Mouse (Mus musculus) urinary bladder, adult 18-20 months (tissue): ENCODE data around the gene B3gnt7.
"Not testable (repeated sequence)": the region's sequence is repeated elsewhere in the genome, so short reads cannot be mapped to it uniquely, and the experiment has no call there.

Experiments
- DNase-seq, 2 experiments: peaks; one replicate each; pipeline ENCODE4 v3.0.0; 2022; ENCODE audit warnings: low spot score in 2 of 2, mixed read lengths in 2 of 2

The B3gnt7 gene

DNA sequence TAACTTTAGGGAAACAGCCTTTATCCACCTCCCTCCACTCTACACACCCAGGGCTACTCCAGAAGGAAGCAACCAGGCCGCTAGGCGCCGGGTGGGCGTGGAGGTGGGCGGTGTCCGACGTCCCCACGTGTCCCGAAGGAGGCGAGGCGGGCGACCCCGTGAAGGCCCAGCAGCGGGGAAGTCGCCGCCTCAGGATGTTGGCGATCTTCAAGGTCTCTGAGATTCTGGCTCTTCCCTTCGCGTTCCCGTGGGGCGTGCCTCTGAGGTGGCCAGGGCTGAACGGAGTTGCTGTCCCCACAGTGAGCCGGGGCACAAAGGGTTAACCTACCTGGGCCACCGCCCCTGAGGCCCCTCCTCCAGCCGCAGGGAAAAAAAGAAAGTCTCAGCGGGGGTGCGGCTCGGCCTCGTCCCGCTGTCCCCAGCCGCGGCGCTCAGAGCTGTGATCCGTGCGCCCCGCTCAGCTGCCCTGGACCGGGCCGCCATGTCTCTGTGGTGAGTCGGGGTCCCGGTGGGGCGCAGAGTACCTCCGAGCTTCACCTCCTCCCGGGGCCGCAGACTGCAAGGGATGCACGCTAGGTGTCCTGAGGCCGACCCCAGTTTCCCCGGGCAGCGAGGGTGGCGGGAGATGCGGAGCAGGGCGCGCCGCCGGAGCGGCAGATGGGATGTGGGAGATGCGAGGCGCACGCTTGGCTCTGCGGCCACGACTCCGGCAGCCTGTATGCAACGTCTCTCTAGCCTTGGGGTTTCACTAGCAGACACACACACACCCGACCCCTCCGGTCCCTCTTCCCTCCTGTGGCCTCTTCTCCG, 636 bp downstream of the B3gnt7 start:
- peak; percentile 34 to 38 for DNase-seq

DNA sequence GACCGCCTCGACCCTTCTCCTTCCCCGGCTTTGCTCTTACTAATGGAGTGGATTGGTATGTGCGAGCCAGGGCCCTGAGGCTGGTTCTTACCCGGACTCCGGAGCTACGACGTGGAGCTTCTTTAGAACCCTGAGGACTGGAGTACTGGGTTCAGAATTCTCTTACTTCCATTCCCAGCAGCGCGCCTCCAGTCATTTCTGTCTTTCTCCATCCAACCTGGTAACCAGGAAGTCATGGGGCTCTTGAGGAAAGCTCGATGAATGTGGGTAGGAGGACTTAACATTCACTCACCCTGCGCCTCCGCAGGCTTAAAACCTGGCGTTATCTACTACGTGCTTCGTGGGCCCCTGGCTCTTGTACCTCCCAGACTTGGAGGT, 1.2 kb downstream of the B3gnt7 start:
- DNase-seq = no peak

DNA sequence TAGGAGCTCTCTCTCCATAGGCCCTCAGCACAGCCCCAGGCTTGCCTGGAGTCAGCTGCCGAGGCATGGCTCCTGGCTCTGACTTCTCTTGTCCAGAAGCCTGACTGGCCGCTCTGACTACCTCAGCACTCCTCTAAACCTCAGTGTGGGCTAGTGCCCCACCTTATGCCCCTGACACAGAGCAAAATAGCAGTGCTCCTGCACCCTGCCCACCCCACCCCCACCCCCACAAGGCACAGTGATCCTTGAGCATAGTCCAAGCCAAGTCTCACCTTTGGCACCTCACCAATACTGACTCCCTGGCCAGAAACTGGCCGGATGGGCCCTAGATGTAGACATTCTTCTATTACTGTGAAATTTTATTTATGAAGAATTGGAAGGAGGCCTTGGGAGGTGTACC, 4.1 kb downstream of the B3gnt7 start:
- DNase-seq = no peak

DNA sequence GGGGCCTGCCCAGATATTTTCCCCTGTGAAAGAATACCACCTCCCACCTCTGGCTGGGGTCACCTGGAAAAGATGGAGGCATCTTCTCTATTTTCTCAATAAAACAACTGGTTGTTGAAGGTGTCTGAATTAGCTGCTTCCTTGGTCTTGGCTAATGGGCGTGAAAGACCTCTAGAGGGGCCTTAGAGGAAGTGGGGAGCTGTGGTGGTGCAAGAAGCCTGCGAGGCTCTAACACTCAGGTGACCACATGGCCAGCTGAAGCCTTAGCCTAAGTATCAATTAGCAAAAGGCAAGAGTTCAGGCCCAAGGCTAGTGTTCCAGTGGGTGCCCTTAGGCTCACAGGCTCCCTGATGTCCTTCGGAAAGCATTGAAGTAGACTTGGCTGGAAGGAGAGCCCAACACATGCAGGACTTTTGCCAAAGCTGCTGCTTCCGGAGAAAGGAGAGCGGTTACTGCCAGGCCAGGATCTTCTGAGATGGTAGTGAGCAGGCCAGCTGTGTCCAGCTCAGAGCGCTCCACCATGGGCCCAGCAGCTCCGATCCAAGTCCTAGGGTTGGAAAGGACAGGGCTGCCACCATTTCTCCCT, 4.6 kb downstream of the B3gnt7 start:
- DNase-seq = no peak

DNA sequence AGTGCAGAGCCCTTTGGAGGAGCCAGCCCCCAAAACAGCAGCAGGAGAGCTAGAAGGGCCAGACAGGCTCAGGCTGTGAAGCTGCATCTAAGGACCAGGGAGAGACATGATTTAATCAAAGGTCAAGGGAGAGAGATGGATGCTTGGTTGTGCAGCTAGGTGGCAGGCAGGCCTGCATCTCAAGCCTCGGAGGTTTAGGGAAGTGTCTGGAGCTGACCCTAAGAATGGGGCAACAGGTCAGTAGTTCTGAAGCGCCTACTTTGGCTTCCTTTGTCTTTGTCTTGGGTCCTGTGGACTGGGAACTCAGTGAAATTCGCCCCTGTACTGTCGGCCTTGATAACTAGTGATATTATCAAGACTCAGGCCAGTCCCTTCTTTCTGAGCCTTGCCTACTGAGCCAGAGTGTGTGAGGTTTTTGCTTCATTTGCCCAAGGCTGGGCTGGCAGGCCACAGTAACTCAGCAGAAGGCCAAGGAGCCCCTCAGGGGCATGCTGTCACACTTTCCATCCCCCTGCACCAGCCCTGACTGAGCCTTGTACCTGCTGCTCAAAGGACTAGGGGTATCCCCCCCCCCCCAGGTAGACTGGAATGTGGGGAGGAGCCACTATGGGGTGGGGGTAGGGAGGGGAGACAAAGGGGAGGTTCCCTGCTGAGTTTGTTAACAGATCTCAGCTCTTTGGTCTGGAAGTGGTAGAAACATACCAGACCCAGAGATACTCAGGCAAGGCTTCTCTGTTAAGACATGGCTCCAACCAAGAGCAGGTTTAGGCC, 5.4 kb downstream of the B3gnt7 start:
- no peak for DNase-seq

DNA sequence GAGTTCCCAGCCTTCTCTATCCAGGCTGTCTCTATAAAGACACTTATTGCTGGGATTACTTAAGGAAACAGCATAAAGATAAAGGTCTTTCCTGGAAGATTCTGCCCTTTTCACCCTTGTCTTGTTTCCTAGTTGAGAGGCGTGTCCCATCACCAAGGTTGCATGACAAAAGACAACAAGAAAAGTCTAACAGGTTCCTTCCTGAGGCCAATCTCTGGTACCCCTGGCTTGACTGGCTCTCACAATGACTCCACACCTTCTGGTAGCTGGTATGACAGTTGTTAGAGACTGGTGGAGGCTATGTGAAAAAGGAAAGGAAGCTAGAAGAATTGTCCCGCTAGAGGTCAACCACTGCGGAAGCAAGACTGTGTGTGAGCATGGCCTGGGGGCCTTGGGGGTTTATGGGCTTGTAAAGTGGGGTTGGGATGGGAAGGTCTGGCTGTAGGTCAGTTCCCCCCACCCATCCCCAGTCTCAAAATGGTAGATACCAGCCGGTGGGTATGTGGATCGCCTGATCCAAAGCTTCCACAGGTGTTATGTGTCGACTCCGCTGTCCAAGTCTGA, 6.7 kb downstream of the B3gnt7 start:
- no peak for DNase-seq

DNA sequence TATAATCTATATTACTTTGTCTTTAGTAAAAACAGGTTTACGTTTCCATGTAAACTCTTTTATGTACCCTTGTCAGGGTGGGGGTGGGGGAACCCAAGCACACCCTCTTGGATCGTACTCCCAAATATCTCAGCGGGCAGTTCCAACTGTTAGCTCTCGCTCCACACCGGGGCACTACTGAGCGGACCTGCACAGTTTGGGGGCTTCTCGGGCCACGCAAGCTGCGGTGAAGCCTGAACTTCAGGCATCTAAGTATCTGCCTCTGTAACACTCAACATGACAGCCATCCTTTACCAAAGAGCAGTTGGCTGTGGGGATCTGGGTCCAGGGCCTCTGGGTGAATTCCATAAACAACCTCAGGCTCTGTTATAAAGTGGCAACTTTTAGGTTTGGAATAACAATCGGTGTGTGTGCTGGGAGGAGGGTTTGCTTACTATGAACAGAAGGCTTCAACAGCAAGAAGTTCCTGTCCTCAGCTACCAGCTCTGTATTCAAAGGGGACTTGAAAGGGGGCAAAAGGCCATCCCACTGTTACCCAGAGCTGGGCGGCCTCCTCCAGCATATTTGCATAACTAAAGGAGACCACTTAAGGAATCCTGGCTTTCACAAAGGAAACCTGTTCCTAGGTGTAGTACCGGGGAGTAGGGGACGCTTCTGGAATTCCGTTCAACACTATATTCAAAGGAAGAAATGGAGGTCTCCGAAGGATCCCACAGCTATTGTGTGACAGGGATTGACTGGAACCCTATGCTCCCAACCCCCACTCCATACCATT, 8.1 kb downstream of the B3gnt7 start:
- DNase-seq = no peak

DNA sequence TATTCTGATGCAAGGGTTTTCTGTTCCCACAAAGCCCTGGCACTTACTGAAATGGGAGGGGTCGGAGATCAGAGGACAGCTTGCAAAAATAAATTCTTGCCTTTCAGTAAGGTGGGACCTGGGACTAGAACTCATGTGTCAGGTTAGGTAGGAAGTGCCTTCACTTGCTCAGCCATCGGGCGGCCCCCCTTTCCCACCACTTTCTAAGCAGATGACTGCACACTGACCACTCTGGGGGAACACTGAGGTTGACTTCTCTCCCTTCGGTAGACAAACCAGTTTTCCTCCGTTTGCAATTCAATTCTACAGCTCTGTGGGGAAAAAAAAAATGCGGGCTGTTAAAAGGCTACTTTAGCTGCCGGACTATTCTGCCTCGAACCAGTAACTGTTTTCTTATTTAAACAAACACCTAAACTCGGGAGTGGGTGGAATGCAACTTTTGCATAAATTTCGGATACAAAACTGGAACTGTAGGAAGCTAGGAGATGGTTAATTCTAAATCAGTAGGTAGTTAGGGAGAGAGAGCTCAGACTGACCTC, 8.9 kb downstream of the B3gnt7 start:
- no peak for DNase-seq

DNA sequence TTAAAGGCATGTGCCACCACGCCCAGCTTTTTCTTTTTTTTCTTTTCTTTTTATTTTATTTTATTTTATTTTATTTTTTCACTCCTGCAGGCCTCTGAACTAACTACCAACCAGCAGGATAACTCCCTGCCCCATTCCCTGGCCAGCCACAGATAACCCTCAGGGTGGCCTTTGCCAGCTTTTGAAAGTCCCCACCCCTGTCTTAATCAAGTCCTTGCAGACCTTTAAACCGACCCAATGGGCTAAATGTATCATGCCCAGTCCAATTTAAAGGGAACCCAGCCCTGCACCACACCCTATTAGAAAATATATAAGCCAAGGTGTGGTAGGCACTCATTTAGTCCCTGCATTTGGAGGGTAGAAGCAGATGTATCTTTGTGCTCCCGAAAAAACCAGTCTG, 9.6 kb downstream of the B3gnt7 start:
- no peak for DNase-seq

DNA sequence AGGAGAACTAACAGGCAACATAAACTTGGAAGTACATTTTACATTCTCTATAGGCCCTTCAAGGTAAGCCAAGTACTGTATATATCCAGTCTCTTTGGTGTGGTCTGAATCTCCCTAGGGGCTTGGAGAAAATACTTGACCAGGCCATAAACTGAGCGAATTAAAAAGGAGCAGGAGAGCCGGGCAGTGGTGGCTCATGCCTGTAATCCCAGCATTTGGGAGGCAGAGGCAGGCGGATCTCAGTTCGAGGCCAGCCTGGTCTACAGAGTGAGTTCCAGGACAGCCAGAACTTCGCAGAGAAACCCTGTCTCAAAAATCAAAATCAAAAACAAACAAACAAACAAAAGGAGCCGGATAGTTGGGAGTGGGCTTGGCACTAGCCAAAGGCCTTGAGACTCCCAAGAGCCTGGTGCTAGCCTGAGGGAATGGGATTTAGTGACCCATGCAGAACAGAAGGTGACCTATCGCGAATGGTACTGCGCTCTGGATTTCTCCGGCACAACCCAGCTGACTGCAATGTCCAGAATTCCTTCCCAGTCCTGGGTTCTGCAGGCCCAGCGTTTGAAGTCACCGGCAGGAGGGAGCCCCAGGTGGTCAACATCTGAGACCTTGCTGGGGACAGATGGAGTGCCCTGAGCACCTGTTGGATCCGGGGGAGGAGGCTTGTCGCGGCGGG, 10.6 kb downstream of the B3gnt7 start:
- DNase-seq = no peak

DNA sequence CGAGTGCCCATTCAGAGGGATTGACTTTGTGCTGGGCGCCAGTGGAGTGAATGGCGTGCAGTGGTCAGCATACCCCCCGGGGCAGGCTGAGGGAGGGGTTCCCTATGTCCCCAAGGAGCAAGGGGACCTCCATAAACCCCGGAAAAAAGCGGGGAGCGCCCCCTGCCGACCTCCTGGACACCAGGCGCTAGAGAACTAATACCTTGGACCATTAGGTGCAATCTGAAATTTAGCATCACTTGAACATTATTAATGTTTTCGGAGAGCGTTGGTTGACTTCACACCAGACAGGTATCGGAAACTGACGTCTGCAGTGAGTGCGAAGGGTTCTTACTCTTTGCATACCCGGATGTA, 11.1 kb downstream of the B3gnt7 start:
- DNase-seq = peak in 1 of 2 experiments; percentile 26

DNA sequence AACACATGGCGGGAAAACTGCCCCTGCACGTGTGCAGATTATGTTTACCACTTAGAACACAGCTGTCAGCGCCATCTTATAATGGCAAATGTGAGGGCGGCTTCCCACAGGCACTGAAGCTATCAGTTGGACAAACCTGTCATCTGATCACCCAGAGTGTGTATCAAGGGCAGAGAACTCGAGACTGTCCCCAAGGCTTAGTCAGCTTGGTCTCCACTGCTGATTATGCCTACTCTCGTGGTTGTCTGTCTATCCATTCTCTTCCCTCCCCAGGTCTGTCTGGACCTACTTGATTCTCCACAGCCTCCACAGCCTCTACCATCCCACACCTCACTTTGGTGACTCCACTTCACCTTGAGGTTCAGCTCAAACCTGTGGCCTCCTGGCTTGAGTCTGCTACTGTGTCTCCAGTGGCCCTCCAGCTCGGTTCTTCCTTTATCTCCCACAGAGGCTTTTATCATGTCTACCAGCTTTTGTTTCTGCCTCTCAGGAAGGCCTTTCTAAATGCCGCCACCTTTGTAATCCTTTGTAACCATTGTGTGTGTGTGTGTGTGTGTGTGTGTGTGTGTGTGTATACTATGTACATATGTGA, 18.3 kb downstream of the B3gnt7 start:
- DNase-seq = no peak

DNA sequence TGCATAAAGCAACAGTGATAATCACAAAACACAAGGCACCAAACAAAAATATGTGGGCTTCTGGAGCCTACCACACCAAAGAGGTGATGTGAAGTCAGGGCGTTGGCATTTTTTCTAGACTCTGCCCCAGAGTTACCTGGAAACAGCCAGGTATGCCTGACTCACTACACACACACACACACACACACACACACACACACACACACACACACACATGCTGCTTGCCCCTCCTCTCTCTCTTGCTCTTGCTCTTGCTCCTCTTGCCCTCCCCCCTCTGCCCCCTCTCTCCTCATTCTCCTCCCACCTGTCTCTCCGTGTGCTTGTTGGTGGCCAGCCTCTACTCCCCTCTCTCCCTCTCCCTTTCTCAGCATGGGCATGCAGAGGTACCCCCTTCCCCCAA, 33.7 kb downstream of the B3gnt7 start:
- DNase-seq = no peak

DNA sequence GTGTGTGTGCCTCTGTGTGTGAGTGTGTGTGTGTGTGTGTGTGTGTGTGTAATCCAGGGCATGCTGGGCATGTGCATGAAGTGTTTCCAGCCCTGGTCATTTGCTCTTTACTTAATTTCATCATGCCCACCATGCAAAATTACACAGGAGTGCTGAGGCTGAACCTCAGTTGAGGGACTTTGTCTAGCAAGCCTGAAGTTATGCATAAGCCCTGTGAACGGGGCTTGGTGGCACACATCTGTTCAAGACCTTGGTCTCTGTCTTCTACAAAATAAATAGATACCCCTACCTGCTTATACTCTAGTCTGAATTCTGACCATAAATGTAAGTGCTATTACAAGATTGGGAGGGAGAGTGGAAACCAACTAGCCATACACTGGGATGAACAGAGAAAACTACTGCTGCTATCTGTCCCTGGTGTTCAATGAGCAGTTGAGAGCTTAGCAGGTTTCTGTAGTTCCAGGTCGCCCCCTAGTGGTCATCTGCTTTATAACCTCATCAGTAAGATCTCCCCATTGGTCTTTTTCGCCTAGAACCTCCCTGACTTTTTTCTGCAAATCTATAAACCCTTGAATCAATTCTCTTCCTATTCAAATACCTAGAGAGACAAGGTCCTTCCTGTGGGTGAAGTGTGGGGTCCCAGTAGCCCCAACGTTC, 36.7 kb downstream of the B3gnt7 start:
- DNase-seq = peak; percentile 48 to 53

DNA sequence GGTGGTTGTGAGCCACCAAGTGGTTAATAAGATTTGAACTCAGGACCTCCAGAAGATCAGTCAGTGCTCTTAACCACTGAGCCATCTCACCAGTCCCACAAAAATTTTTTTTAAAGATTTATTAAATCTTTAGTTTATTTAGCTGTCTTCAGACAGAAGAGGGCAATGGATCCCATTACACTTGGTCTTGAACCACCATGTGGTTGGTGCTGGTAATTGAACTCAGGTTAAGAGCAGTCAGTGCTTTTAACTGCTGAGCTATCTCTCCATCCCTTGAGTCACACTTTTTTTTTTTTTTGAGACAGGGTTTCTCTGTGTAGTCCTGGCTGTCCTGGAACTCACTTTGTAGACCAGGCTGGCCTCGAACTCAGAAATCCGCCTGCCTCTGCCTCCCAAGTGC, 38.5 kb downstream of the B3gnt7 start:
- DNase-seq = not testable (repeated sequence)

DNA sequence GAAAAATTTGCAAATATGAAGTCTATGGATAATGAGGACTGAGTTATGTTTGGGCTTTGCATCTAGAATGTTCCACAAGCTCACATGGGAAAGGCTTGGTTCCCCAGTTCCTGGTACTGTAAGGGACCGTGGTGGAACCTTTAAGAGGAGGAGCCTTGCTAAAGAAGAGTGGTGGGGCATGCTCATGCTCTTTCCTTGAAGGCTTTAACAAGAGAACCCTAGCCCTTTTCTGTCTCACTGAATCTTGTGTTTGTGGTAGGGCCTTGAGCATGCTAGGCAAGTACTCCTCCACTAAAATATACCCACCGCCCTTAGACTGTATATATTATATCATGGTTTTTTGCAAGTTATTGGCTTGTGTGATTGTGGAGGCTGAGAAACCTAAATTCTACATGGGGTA, 39.7 kb downstream of the B3gnt7 start:
- DNase-seq = no peak

DNA sequence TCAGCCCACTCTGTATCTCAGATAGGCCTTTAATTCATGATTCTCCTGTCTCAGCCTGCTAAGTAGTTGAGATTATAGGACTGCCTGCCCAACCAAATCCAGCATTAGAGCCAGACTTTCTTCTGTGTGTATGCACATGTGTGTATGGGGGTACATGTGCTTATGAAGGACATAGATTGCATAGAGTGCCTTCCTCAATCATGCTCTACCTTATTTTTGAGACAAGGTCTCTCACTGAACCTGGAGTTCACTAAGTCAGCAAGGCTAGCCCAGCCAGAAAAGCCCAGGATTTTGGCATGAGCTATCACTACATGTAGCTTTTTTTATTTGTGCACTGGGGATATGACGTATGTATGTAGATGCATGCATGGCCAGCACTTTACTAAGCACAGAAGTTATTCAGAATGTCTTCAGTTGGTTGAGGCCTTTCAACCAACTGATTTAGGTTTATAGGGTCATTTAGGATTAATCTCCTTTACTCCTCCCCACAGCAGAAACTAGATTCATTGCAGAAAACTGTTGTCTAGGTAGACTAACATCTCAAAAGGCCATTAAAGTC, 40.5 kb downstream of the B3gnt7 start:
- no peak for DNase-seq

DNA sequence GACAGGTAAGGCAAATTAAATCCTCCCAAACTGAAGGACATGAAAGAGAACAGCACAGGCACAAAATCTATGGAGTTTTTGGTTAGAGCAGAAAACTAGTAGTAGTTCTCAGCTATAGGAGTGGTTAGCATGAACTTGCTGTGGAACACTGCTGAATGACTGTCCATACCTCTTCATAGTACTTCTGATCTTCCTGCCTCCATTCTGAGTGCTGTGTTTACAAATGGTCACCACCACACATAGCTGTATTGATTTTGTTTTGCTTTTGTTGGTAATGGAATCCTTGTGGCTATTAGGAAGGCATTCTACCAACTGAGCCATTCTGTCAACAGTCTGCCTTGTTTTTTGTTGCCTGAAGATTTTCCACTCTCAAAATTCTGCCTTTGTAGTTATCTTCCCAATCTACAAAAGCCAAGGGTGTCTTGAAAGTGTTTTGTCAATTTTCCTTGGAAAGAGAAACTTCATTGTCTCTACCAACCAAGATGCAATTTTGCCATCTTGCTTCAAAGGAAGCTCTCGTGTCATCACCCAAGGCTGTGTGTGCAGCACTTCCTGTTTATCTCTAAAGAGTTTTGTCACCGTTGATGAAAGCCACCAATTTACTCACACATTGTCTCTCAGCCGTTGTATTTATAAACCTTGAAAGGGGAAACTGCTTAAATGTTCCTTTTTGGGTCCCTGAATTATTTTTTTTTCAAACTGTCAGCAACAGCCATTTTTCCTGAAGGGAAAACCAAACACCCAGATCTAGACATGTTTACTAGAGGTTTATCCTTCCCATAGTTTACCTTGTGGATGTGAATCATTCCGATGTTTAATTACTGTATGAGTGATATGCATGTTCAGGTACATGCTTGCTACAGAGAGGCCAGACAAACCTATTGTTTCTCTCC, 41.6 kb downstream of the B3gnt7 start:
- DNase-seq = no peak

DNA sequence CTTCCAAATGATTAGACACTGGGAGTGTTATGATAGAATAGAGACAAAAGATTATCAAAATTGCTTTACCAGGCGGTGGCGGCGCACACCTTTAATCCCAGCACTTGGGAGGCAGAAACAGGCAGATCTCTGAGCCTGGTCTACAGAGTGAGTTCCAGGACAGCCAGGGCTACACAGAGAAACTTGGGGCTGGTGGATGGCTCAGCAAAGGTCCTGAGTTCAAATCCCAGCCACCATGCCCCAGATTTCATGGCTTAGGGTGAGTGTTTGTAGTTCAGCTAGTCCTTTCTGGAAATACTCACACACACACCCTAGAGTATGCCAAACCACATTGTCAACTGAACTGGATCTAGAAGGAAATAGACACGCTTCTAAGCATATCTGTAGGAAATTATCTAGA, 42.4 kb downstream of the B3gnt7 start:
- no peak for DNase-seq
